Mouse (Mus musculus): Measurements from ENCODE around the gene 9130019O22Rik. TPM values are rescaled to one million over a fixed set of nuclear protein-coding genes. Genes with fewer than 3 reads are reported as not detected.
A peak's percentile ranks its signal among the peaks of the same experiment; 100 is the strongest.
"Not testable (repeated sequence)": the region's sequence is repeated elsewhere in the genome, so short reads cannot be mapped to it uniquely, and the experiment has no call there.

Gene 9130019O22Rik
- polyA plus RNA-seq, 1 experiment from 2014 or later, result 6.7 TPM

GRCm38 (mm10) chr7:127402980-127403379 is 16.0 kb upstream of the 9130019O22Rik start:
- Histone ChIP-seq H3K4me2 (no peak overlapping the region), H3K4me1 (replicated peaks) (peaks cover 2% of the 10 kb centered on the region), H3K9ac (replicated peaks) (no peak overlapping the region), H3K4me3 (replicated peaks) (no peak overlapping the region), H3K9me3 (peaks cover 5% of the 10 kb centered on the region; the same call in 1 of the 2 replicates), H3K36me3 (peaks cover 6% of the 10 kb centered on the region), H3K27ac (no peak overlapping the region), H3K27me3 (no peaks in the 10 kb centered on the region)
- 54% methylated on average over 2 of the region's 2 CpGs for WGBS
- no peak for ATAC-seq (ENCODE audit: insufficient number of reproducible peaks, insufficient read depth, low FRiP score, low TSS enrichment, low read depth)

DNA sequence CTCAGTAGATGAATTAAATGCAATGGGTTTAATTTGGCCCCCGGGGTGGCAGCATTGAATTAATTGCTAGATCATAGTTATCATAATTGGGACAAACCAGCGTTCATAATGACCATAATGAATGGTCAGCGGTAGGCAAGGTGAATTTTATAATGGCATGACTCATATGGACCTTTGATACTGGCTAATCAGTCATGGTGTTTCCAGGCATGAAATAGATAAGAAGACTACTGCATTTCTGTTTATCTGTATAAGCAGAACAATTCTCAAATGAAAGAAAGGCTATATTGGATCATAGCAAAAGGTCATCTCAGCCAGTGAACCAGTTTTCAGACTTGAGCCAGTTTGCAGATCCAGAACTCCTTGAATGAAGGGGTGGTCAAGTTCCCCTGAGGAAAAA is 13.4 kb upstream of the 9130019O22Rik start:
- 65% methylated on average over 3 of the region's 3 CpGs for WGBS
- Histone ChIP-seq H3K4me2 (no peak overlapping the region), H3K9ac (replicated peaks) (no peak overlapping the region)

DNA sequence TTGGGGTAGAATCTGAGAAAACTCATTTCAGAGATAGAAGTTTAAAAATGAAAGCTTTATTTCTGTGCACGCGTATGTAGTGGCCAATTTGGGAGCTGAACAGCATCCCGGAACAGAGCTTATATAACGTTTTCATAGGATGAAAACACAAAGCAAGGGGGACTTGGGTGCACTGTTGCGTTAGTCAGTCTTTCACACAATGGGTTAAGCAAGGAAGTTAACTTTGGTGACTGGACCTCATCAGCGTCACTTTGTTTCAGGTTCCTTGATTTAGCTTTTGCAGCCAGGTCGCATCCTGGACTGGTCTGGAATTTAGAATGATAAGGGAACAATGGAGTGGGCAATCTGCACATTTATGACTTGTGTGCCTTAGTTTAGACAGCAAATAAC is 7.0 kb upstream of the 9130019O22Rik start:
- Histone ChIP-seq H3K9me3 (no peaks in the 10 kb centered on the region), H3K27me3 (0 out of 2 replicates have a peak, but pooled peaks cover 5% of the 10 kb centered on the region), H3K4me3 (replicated peaks) (peak overlapping the region; percentile 66), H3K36me3 (peaks cover 19% of the 10 kb centered on the region), H3K4me1 (replicated peaks) (peaks cover 14% of the 10 kb centered on the region), H3K4me2 (peak overlapping the region; percentile 75), H3K9ac (replicated peaks) (peak overlapping the region; percentile 32), H3K27ac (peak overlapping the region; percentile 54; the same call in 1 of the 2 replicates)
- ATAC-seq (ENCODE audit: insufficient number of reproducible peaks, insufficient read depth, low FRiP score, low TSS enrichment, low read depth), result no peak
- WGBS, result 21% methylated on average over 7 of the region's 7 CpGs

More for the DNA sequence above, 13.4 kb upstream of the 9130019O22Rik start:
- H3K36me3 ChIP-seq, result peaks cover 6% of the 10 kb centered on the region
- no peak for ATAC-seq (ENCODE audit: insufficient number of reproducible peaks, insufficient read depth, low FRiP score, low TSS enrichment, low read depth)
- no peaks in the 10 kb centered on the region; the same call in 1 of the 2 replicates for H3K4me1 ChIP-seq (replicated peaks)
- H3K9me3 ChIP-seq, result peaks cover 5% of the 10 kb centered on the region; the same call in 1 of the 2 replicates
- 0 out of 2 replicates have a peak, but pooled peaks cover 5% of the 10 kb centered on the region for H3K27me3 ChIP-seq
- no peak overlapping the region for H3K4me3 ChIP-seq (replicated peaks)
- no peak overlapping the region for H3K27ac ChIP-seq

DNA sequence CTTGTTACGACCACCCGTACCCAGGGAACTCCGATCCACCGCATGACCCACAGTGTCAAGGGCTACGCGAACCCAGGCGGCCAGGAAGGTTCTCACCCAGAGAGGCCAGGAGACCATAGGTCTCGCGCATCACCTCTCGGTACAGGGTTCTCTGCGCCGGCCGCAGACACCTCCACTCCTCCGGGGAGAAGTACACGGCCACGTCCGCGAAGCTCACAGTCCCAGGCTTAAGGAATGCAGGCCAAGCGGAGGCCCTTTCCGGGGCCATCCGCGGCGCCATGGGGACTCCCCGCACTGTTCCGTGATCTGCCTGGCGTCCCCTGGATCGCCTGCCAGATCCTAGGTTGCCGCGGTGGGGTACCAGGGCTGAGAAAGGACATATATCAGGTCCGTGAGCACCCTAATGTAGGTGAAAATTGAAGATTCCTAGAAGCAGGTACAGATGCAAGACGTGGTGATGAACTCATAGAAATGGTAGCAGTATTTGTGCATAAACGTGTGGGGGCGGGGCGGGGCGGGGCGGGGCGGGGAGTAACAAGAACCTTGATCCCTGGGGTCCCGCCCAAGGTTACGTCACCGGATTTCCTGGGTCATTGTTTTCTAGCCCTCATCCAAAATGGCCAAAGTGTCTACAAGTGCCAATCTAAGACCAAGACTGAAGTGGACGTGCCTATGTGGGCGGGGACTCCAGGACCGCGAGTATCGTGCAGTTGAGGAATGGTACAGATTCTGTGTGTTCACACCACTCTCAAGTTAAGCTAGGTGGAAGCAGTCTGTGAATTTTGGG is 6.4 kb upstream of the 9130019O22Rik start, which contains the start of gene E430018J23Rik:
Gene E430018J23Rik (minus strand): TSS at position 473 of the 787 bp plus-strand sequence.
- H3K4me1 ChIP-seq (replicated peaks), result peaks cover 14% of the 10 kb centered on the region
- WGBS, result 2% methylated on average over 45 of the region's 45 CpGs

DNA sequence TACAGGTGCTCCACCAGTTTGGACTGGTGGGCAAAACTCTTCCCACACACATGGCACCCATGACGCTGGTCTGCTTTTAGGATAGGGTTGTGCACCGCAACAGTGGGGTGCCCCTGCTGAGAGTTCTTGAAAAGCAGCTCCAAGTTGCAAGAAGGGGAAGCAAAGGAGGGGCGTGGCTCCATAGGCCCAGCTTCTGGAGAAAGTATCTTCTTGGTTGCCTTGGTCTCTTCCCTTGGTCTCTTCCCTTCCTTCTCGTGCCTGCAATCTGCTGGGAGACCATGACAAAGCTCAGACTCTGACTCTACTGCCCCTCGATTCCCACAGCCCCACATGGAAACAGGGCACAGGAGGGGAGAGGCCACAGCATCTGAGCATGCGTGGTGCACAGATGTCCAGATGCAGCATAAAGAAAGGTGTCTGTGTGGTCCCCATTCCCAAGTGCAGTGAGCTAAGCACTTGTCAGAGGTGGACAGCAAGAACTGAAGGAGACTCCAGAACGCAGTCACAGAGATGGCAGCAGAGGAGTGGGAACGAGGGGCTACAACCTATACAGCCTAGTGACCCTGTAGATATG is 5.4 kb upstream of the 9130019O22Rik start:
- 0 out of 2 replicates have a peak, but pooled peaks cover 3% of the 10 kb centered on the region for H3K27me3 ChIP-seq
- H3K9ac ChIP-seq (replicated peaks), result peak overlapping the region; percentile 77
- no peaks in the 10 kb centered on the region for H3K9me3 ChIP-seq
- no peak for ATAC-seq (ENCODE audit: insufficient number of reproducible peaks, insufficient read depth, low FRiP score, low TSS enrichment, low read depth)
- H3K4me1 ChIP-seq (replicated peaks), result peaks cover 14% of the 10 kb centered on the region
- 84% methylated on average over 8 of the region's 8 CpGs for WGBS
- peak overlapping the region; percentile 66 for H3K4me3 ChIP-seq (replicated peaks)
- H3K4me2 ChIP-seq, result peak overlapping the region; percentile 75
- H3K27ac ChIP-seq, result no peak overlapping the region
- peaks cover 19% of the 10 kb centered on the region for H3K36me3 ChIP-seq

More for the DNA sequence above, 6.4 kb upstream of the 9130019O22Rik start, which contains the start of gene E430018J23Rik:
- Histone ChIP-seq H3K9me3 (no peaks in the 10 kb centered on the region), H3K4me3 (replicated peaks) (peak within 1 kb of the TSS; percentile 66), H3K36me3 (peaks cover 19% of the 10 kb centered on the region), H3K27me3 (0 out of 2 replicates have a peak, but pooled peaks cover 5% of the 10 kb centered on the region), H3K4me2 (peak within 1 kb of the TSS; percentile 75), H3K9ac (replicated peaks) (peak within 1 kb of the TSS; percentile 77), H3K27ac (peak within 1 kb of the TSS; percentile 89)
- peak; percentile 95 for ATAC-seq (ENCODE audit: insufficient number of reproducible peaks, insufficient read depth, low FRiP score, low TSS enrichment, low read depth)

- no peaks in the 10 kb centered on the region for H3K9me3 ChIP-seq
- H3K4me2 ChIP-seq, result no peak overlapping the region
- peaks cover 19% of the 10 kb centered on the region for H3K36me3 ChIP-seq
- H3K27ac ChIP-seq, result no peak overlapping the region
- H3K27me3 ChIP-seq, result no peaks in the 10 kb centered on the region
- peaks cover 14% of the 10 kb centered on the region for H3K4me1 ChIP-seq (replicated peaks)
- H3K4me3 ChIP-seq (replicated peaks), result no peak overlapping the region
- 95% methylated on average over 16 of the region's 16 CpGs for WGBS
- H3K9ac ChIP-seq (replicated peaks), result no peak overlapping the region
- no peak for ATAC-seq (ENCODE audit: insufficient number of reproducible peaks, insufficient read depth, low FRiP score, low TSS enrichment, low read depth)
Measured at GRCm38 (mm10) chr7:127391538-127391937, 4.6 kb upstream of the 9130019O22Rik start.

GRCm38 (mm10) chr7:127390306-127390705 is 3.3 kb upstream of the 9130019O22Rik start:
- H3K9me3 ChIP-seq, result peaks cover 3% of the 10 kb centered on the region; the same call in 1 of the 2 replicates
- WGBS, result 89% methylated on average over 7 of the region's 7 CpGs
- no peaks in the 10 kb centered on the region for H3K27me3 ChIP-seq
- H3K36me3 ChIP-seq, result peaks cover 23% of the 10 kb centered on the region
- H3K27ac ChIP-seq, result no peak overlapping the region
- H3K4me1 ChIP-seq (replicated peaks), result peaks cover 19% of the 10 kb centered on the region
- no peak overlapping the region for H3K4me3 ChIP-seq (replicated peaks)
- H3K9ac ChIP-seq (replicated peaks), result no peak overlapping the region
- H3K4me2 ChIP-seq, result no peak overlapping the region
- no peak for ATAC-seq (ENCODE audit: insufficient number of reproducible peaks, insufficient read depth, low FRiP score, low TSS enrichment, low read depth)

GRCm38 (mm10) chr7:127388201-127388600 is 1.2 kb upstream of the 9130019O22Rik start:
- H3K27me3 ChIP-seq; ATAC-seq (ENCODE audit: insufficient number of reproducible peaks, insufficient read depth, low FRiP score, low TSS enrichment, low read depth); H3K4me3 ChIP-seq (replicated peaks); H3K4me2 ChIP-seq; H3K27ac ChIP-seq; H3K9ac ChIP-seq (replicated peaks): not testable (repeated sequence)
- peaks cover 42% of the 10 kb centered on the region for H3K36me3 ChIP-seq
- H3K9me3 ChIP-seq, result peaks cover 13% of the 10 kb centered on the region
- peaks cover 15% of the 10 kb centered on the region for H3K4me1 ChIP-seq (replicated peaks)

DNA sequence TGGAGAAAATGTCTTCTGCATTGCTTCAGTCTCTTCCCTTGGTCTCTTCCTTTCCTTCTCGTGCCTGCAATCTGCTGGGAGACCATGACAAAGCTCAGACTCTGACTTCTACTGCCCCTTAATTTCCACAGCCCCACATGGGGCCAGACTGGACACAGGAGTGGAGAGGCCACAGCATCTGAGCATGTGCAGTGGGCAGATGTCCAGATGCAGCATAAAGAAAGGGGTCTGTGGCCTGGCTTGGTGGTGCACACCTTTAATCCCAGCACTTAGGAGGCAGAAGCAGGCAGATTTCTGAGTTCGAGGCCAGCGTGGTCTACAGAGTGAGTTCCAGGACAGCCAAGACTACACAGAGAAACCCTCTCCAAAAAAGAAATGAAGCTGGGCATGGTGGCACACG is 1.4 kb downstream of the 9130019O22Rik start:
- H3K4me3 ChIP-seq (replicated peaks); ATAC-seq (ENCODE audit: insufficient number of reproducible peaks, insufficient read depth, low FRiP score, low TSS enrichment, low read depth); H3K27me3 ChIP-seq; H3K4me2 ChIP-seq; H3K9ac ChIP-seq (replicated peaks); H3K4me1 ChIP-seq (replicated peaks); H3K27ac ChIP-seq: not testable (repeated sequence)
- 91% methylated on average over 4 of the region's 4 CpGs for WGBS
- Histone ChIP-seq H3K9me3 (peaks cover 17% of the 10 kb centered on the region), H3K36me3 (peaks cover 34% of the 10 kb centered on the region)

GRCm38 (mm10) chr7:127378310-127378921 is 8.6 kb downstream of the 9130019O22Rik start:
- no peak overlapping the region for H3K4me2 ChIP-seq
- 0 out of 2 replicates have a peak, but pooled peaks cover 3% of the 10 kb centered on the region for H3K4me1 ChIP-seq (replicated peaks)
- no peaks in the 10 kb centered on the region for H3K27me3 ChIP-seq
- peaks cover 18% of the 10 kb centered on the region for H3K36me3 ChIP-seq
- H3K9ac ChIP-seq (replicated peaks), result no peak overlapping the region
- no peak overlapping the region for H3K27ac ChIP-seq
- no peak overlapping the region for H3K4me3 ChIP-seq (replicated peaks)
- H3K9me3 ChIP-seq, result 0 out of 2 replicates have a peak, but pooled peaks cover 3% of the 10 kb centered on the region
- 78% methylated on average over 6 of the region's 6 CpGs for WGBS
- ATAC-seq (ENCODE audit: insufficient number of reproducible peaks, insufficient read depth, low FRiP score, low TSS enrichment, low read depth), result no peak
